Mouse (Mus musculus): ENCODE measurements around the gene Zfp81. TPM values are rescaled to one million over a fixed set of nuclear protein-coding genes. Genes with fewer than 3 reads are reported as not detected.

Gene Zfp81
- 14.5 TPM for polyA plus RNA-seq (2015; fragmentation: Illumina TruSeq; extraction: RNeasy Lipid Tissue Mini Kit (QIAGEN cat#74804); ENCODE audit: low read depth, low replicate concordance)

DNA sequence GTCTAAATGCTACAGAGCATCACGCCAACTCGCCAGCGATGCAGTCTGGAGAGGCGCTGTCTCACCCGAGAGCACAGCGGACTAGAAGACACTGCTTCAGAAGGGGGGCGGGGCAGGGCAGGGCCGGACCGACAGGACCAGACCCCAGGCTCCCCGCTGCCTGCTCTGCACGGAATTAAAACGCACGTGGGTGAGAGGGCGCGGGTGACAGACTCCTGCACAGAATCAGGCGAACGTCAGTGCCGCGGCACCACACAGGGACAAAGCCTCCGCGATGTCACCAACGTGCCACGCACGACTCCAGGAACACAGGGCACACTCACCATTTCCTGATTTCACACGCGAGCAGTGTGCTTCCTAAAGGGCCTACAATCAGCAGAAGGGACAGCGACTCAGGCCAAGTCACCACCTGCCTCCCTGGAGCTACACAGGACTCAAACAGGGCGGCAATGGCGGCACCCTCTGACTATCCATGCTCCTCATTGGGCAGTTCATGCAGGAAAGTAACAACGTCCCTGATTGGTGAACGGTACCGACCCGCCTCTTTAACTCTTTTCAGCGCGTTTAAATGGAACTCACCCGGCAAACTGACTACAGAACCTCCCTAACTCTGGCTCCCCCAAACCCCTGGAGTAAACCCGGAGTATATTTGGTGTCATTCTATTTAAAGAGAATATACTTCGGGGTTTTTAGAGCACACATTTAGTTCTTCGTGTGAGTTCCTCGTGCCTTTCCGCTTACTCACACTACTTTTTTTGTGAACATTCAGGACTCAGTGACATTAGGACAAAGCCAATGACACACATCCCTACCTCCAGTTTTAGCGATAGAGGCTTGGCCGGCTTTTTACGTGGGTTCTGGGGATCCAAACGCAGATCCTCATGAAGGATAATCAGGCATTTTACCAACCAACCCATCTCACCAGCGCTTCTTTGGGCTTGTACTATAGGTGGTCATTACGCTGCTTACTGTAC, at the start of gene Zfp81:
TSS of gene Zfp81 (minus strand) at position 468 of the 974 bp plus-strand sequence.

DNA sequence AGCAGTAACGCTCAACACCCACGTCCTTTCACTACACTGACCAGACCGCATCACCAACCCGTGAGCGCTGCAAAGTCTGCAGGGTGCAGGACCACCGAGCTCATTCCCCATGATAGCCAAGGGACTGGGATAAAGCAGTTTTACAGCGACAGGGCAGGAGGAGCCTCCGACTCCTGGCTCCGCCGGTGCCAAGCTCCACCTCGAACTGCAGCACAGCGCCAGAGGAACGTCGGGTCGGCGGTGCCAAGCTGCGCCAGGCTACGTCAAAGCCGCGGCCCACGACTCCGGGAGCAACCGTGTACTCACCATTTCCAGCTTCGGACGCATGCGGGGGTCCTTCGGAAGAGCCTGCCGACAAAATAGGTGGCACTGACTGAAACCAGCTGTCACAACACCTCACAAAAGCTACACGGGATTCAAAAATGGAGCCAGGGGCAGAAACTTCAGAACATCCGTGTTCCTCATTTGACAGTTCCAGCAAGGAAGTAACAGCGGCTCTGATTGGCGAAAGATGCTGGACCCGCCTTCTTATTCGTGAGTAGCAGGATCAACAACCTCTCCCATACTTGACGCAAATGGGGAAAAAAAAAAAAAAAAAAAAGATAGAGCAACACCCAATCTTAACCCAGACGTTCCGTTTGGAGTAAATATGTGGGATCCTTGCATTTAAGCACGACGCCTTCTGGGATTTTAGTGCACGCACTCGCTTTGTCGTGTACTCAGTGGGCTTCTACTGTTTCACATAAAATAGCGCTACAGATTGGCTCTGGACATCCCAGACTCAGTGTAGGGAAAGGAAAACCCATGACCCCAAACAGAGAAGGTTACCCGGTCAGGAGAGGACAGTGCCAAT, 35.7 kb upstream of the Zfp81 start, which contains the start of gene Zfp101:
TSS of gene Zfp101 (minus strand) at position 460 of the 853 bp plus-strand sequence.

DNA sequence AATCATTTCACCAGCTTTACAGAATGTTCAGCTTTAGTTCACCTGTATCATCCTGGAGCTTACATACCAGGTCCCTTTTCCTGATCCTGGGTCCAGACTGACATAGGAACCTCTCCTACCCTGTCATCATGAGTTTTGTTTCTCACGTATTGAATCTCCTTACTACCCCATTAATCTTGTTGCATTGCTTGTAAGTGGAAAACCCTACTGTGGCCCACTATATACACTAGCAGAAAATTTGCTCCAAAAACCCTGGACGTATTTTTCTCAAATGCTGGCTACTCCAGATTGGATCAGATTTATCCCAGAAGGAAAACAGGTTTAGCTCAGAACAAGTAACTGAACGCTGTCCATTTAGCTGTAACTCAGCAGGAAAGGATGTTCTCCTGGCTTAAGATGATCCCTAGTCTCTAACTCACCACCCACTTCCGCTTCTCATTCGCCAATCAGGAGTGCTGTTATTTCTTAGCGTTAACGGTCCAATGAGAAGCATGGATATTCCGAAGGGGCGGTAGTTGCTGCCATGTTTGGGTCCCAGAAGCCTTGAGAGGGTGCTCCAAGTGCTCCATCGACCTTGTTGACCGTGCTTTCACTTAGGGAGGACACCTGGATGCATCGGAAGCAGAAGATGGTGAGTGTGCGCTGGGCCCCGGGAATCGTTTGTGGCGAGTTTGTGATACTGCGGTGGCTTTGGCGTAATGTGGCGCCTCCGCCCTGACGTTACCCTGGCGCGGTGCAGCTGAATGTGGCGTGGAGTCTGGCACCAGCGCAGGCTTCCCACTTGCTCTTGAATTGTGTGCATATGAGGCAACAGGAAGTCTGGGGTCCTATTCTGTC, 69.4 kb downstream of the Zfp81 start, which contains the start of gene Zfp955b:
TSS of gene Zfp955b (plus strand) at position 506 of the 837 bp plus-strand sequence.

Other genes starting within 250 kb of the Zfp81 start
- 3.5 TPM for gene Morc2b, start 219.2 kb downstream of the Zfp81 start, polyA plus RNA-seq (2015; fragmentation: Illumina TruSeq; extraction: RNeasy Lipid Tissue Mini Kit (QIAGEN cat#74804); ENCODE audit: low read depth, low replicate concordance)
- not detected for gene Olfr55, start 190.4 kb downstream of the Zfp81 start, polyA plus RNA-seq (2015; fragmentation: Illumina TruSeq; extraction: RNeasy Lipid Tissue Mini Kit (QIAGEN cat#74804); ENCODE audit: low read depth, low replicate concordance)
- gene Olfr239, start 167.6 kb downstream of the Zfp81 start, polyA plus RNA-seq (2015; fragmentation: Illumina TruSeq; extraction: RNeasy Lipid Tissue Mini Kit (QIAGEN cat#74804); ENCODE audit: low read depth, low replicate concordance), result not detected
- 0.30 TPM for gene Olfr1564, start 137.2 kb downstream of the Zfp81 start, polyA plus RNA-seq (2015; fragmentation: Illumina TruSeq; extraction: RNeasy Lipid Tissue Mini Kit (QIAGEN cat#74804); ENCODE audit: low read depth, low replicate concordance)
- gene Zfp955a, start 103.7 kb downstream of the Zfp81 start, polyA plus RNA-seq (2015; fragmentation: Illumina TruSeq; extraction: RNeasy Lipid Tissue Mini Kit (QIAGEN cat#74804); ENCODE audit: low read depth, low replicate concordance), result 7.9 TPM
- gene Olfr63, start 94.2 kb downstream of the Zfp81 start, polyA plus RNA-seq (2015; fragmentation: Illumina TruSeq; extraction: RNeasy Lipid Tissue Mini Kit (QIAGEN cat#74804); ENCODE audit: low read depth, low replicate concordance), result not detected
- 22.2 TPM for gene Zfp955b, start 69.3 kb downstream of the Zfp81 start, polyA plus RNA-seq (2015; fragmentation: Illumina TruSeq; extraction: RNeasy Lipid Tissue Mini Kit (QIAGEN cat#74804); ENCODE audit: low read depth, low replicate concordance)
- 11.0 TPM for gene Zfp101, start 35.8 kb upstream of the Zfp81 start, polyA plus RNA-seq (2015; fragmentation: Illumina TruSeq; extraction: RNeasy Lipid Tissue Mini Kit (QIAGEN cat#74804); ENCODE audit: low read depth, low replicate concordance)
- not detected for gene Actl9, start 74.0 kb upstream of the Zfp81 start, polyA plus RNA-seq (2015; fragmentation: Illumina TruSeq; extraction: RNeasy Lipid Tissue Mini Kit (QIAGEN cat#74804); ENCODE audit: low read depth, low replicate concordance)
- 24.4 TPM for gene Adamts10, start 165.3 kb upstream of the Zfp81 start, polyA plus RNA-seq (2015; fragmentation: Illumina TruSeq; extraction: RNeasy Lipid Tissue Mini Kit (QIAGEN cat#74804); ENCODE audit: low read depth, low replicate concordance)
- gene Myo1f, start 196.8 kb upstream of the Zfp81 start, polyA plus RNA-seq (2015; fragmentation: Illumina TruSeq; extraction: RNeasy Lipid Tissue Mini Kit (QIAGEN cat#74804); ENCODE audit: low read depth, low replicate concordance), result 3.2 TPM

Measured in brain, adult 10 weeks (tissue).